Mouse (Mus musculus): ENCODE results near the gene Cdk6. TPM values are rescaled to one million over a fixed set of nuclear protein-coding genes. Genes with fewer than 3 reads are reported as not detected.

The Cdk6 gene
- polyA plus RNA-seq, 1 experiment from 2014 or later, result 17.2 TPM

DNA sequence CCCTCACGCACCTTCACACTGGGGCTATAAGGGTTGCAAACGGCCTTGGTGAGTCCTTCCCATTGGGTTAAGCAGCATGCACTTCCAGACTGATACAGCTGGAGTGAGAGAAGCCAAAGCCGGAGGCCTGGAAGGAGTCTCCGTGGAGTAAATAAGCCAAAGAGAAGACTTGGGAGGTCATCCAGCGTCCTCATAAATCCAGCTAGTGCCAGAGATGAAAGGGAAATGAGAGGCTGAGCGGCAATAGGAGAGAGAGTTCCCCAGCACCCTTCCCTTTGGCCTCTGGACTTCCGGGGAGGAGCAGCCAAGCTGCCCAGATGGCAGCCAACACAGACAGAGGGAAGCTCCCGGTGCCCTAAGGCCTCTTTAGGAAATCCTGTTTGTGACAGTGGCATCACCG is 149.8 kb downstream of the Cdk6 start:
- WGBS, result 89% methylated on average over 9 of the region's 9 CpGs
- Histone ChIP-seq H3K4me2 (ENCODE audit: low read length) (no peak overlapping the region), H3K9me3 (replicated peaks; ENCODE audit: control insufficient read depth, low read length) (no peaks in the 10 kb centered on the region), H3K9ac (ENCODE audit: low read length) (no peak overlapping the region), H3K4me3 (ENCODE audit: low read depth, low read length) (no peak overlapping the region), H3K27me3 (replicated peaks; ENCODE audit: control insufficient read depth, insufficient read depth, low read length) (no peaks in the 10 kb centered on the region), H3K27ac (ENCODE audit: low read depth, low read length) (no peak overlapping the region), H3K4me1 (ENCODE audit: control insufficient read depth, insufficient read depth, low read length) (no peaks in the 10 kb centered on the region), H3K36me3 (ENCODE audit: control insufficient read depth, insufficient read depth, low read length) (no peaks in the 10 kb centered on the region)
- DNase-seq (ENCODE audit: low spot score), result no peak
- no peak for ATAC-seq

DNA sequence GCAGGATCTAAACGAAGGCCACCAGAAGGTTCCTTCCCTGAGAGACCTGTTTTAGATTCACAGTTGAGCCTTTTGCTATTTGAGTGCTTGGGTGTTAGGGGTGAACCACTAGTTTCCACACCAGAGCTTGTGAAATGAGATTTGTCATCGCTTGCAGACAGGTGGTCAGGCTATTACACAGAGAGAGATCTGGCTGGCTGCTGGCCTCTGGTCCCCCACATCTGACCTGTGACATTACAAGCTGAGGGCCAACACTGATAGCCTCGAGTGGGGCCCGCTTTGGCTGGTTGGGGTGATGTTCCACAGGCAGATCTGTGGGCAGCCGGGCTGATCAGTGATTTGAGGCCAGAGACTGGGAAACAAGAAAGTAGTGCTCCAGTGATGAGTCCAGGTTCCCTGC is 150.6 kb downstream of the Cdk6 start:
- Histone ChIP-seq H3K27ac (ENCODE audit: low read depth, low read length) (no peak overlapping the region), H3K27me3 (replicated peaks; ENCODE audit: control insufficient read depth, insufficient read depth, low read length) (no peaks in the 10 kb centered on the region), H3K9me3 (replicated peaks; ENCODE audit: control insufficient read depth, low read length) (no peaks in the 10 kb centered on the region), H3K4me3 (ENCODE audit: low read depth, low read length) (no peak overlapping the region), H3K4me1 (ENCODE audit: control insufficient read depth, insufficient read depth, low read length) (no peaks in the 10 kb centered on the region), H3K4me2 (ENCODE audit: low read length) (no peak overlapping the region), H3K9ac (ENCODE audit: low read length) (no peak overlapping the region), H3K36me3 (ENCODE audit: control insufficient read depth, insufficient read depth, low read length) (no peaks in the 10 kb centered on the region)
- no peak for ATAC-seq
- WGBS, result 88% methylated on average over 5 of the region's 5 CpGs
- DNase-seq (ENCODE audit: low spot score), result no peak

DNA sequence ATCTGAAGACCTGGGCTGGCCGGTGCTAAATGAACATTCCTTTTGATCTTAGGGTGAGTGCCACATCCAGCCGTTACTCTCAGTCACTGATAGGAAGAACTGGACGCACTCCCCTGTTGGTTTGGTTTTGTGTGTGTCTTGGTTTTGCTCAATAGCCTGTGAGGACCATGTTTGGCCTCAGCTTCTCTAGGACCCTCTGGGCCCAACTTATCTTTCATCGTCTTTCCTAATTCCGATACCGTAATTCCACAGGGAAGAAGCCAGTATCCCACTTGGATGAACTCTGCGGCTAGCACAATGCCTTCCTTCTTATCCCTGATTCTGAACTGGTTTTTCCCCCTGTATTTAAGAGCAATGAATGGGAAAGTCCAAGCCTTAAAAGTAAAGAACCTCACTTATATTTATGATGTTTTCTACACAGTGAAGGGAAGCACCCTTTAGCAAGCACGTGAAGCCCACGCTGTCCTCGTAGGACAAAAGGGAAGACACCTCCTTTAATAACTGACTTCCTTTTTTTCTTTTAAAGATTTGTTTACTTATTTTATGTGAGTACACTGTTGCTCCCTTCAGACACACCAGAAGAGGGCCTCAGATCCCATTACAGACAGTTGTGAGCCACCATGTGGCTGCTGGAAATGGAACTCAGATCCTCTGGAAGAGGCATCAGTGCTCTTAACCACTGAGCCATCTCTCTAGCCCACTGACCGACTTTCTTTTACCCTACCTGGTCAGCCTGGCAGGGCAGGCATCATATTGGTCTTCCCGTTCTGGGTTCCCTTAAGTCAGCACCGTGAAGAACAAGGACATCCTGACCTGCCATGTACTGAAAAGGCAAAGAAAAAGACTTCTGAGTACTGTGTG is 151.7 kb downstream of the Cdk6 start:
- H3K4me3 ChIP-seq (ENCODE audit: low read depth, low read length), result no peak overlapping the region
- DNase-seq (ENCODE audit: low spot score) (no peak), ATAC-seq (no peak)
- no peak overlapping the region for H3K9ac ChIP-seq (ENCODE audit: low read length)
- H3K9me3 ChIP-seq (replicated peaks; ENCODE audit: control insufficient read depth, low read length), result no peaks in the 10 kb centered on the region
- H3K27me3 ChIP-seq (replicated peaks; ENCODE audit: control insufficient read depth, insufficient read depth, low read length), result no peaks in the 10 kb centered on the region
- H3K4me2 ChIP-seq (ENCODE audit: low read length), result no peak overlapping the region
- no peak overlapping the region for H3K27ac ChIP-seq (ENCODE audit: low read depth, low read length)
- WGBS, result 95% methylated on average over 13 of the region's 13 CpGs
- no peaks in the 10 kb centered on the region for H3K4me1 ChIP-seq (ENCODE audit: control insufficient read depth, insufficient read depth, low read length)
- H3K36me3 ChIP-seq (ENCODE audit: control insufficient read depth, insufficient read depth, low read length), result no peaks in the 10 kb centered on the region

DNA sequence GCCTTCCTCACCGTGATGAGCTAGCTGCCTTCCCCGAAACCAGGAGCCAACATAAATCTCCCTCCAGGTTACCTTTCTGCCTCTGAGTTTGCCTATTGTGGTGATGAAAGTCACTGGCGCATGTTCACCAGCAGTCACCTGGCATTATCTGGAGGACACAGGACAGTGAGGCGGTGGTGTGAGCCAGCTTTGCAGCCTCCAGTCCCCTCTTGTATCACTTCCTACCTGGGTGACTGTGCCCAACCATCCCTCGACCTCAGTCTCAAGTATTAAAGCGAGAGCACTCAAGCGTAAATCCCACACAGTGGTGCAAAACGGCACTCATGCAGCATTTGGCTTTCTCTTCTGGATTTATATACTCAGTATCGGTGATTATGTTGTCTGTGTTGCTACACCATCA is 152.7 kb downstream of the Cdk6 start:
- Histone ChIP-seq H3K4me1 (ENCODE audit: control insufficient read depth, insufficient read depth, low read length) (no peaks in the 10 kb centered on the region), H3K36me3 (ENCODE audit: control insufficient read depth, insufficient read depth, low read length) (no peaks in the 10 kb centered on the region), H3K27ac (ENCODE audit: low read depth, low read length) (no peak overlapping the region), H3K4me3 (ENCODE audit: low read depth, low read length) (no peak overlapping the region), H3K9me3 (replicated peaks; ENCODE audit: control insufficient read depth, low read length) (no peaks in the 10 kb centered on the region), H3K27me3 (replicated peaks; ENCODE audit: control insufficient read depth, insufficient read depth, low read length) (no peaks in the 10 kb centered on the region), H3K9ac (ENCODE audit: low read length) (no peak overlapping the region), H3K4me2 (ENCODE audit: low read length) (no peak overlapping the region)
- WGBS, result 90% methylated on average over 9 of the region's 9 CpGs
- no peak for DNase-seq (ENCODE audit: low spot score)
- no peak for ATAC-seq

DNA sequence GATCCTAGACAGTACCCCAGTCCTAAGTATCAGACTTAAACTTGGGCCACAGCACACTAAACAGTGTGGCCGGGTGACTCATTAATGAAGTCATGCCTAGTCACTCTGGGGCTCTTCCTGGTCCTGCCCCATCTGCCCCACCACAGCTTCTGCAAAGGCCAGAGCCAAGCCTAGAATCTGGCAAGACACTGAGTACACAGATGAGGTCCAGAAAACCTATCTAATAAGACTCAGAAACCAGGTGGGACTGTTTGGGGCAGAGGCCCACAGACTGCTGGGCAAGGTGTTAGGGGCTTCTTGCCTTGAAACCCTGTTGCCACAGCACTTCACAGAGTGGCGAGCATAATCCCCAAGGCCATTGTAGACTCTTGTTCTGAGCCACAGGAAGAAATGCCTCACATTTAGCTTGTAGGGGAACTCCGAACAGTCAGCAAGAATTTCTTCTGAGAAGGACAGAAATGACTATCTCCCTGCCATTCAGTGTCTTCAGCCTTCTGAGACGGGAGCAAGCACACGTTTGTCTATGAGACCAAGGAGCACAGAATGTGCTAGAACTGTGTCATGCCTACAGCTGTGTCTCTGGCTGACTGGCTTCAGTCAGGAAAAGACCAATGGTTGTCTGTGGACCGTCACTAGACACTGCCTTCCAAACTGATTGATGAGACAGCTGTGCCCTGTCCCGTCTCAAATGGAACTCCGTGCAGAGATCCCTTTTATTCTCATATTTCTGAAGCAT is 153.3 kb downstream of the Cdk6 start:
- ATAC-seq, result no peak
- H3K4me1 ChIP-seq (ENCODE audit: control insufficient read depth, insufficient read depth, low read length), result no peaks in the 10 kb centered on the region
- WGBS, result 87% methylated on average over 8 of the region's 8 CpGs
- no peak overlapping the region for H3K9ac ChIP-seq (ENCODE audit: low read length)
- H3K4me2 ChIP-seq (ENCODE audit: low read length), result no peak overlapping the region
- no peak overlapping the region for H3K4me3 ChIP-seq (ENCODE audit: low read depth, low read length)
- H3K27me3 ChIP-seq (replicated peaks; ENCODE audit: control insufficient read depth, insufficient read depth, low read length), result no peaks in the 10 kb centered on the region
- DNase-seq (ENCODE audit: low spot score), result no peak
- H3K9me3 ChIP-seq (replicated peaks; ENCODE audit: control insufficient read depth, low read length), result no peaks in the 10 kb centered on the region
- no peak overlapping the region for H3K27ac ChIP-seq (ENCODE audit: low read depth, low read length)
- H3K36me3 ChIP-seq (ENCODE audit: control insufficient read depth, insufficient read depth, low read length), result no peaks in the 10 kb centered on the region

DNA sequence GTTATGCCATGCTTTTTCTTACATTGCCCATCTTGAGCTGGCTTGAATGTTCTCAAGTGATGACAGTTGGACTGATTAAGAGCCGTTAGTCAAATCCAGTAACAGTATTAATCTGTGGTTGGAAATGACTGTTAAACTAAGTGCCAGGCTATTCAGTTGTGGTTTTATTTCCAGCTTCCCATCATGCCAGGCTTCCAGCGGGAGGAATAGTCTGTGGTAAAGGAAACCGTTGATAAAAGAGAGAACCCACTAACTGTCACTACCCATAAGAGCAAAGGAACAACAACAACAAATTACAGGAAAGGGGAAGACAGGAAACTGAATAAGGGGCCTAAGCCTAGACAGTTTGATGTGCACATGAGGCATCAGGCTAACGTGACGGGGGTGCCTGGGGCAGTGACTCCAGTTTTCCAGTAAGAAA is 156.2 kb downstream of the Cdk6 start:
- Histone ChIP-seq H3K4me2 (ENCODE audit: low read length) (no peak overlapping the region), H3K36me3 (ENCODE audit: control insufficient read depth, insufficient read depth, low read length) (no peaks in the 10 kb centered on the region), H3K4me1 (ENCODE audit: control insufficient read depth, insufficient read depth, low read length) (no peaks in the 10 kb centered on the region), H3K9ac (ENCODE audit: low read length) (no peak overlapping the region), H3K9me3 (replicated peaks; ENCODE audit: control insufficient read depth, low read length) (no peaks in the 10 kb centered on the region), H3K27ac (ENCODE audit: low read depth, low read length) (no peak overlapping the region), H3K4me3 (ENCODE audit: low read depth, low read length) (no peak overlapping the region), H3K27me3 (replicated peaks; ENCODE audit: control insufficient read depth, insufficient read depth, low read length) (no peaks in the 10 kb centered on the region)
- no peak for ATAC-seq
- 79% methylated on average over 5 of the region's 5 CpGs for WGBS
- DNase-seq (ENCODE audit: low spot score), result no peak

DNA sequence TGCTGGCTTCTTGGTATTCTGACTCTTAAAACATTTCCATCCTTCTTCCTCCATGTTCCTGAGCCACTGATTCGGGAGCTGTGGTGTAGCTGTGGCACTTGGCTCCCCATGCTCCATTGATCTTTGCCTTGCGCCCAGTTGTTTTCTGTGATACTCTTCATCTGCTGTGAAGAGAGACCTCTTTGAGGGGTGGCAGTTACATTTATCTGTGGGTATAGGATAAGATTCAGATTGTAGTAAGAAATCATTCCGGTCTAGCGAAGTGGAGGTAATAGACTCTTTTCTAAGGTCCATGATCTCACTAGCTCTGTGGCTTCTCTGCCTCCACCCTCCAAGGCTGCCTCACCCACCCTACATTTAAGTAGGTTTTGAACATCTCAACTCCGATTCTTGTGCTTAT is 159.0 kb downstream of the Cdk6 start:
- Histone ChIP-seq H3K36me3 (ENCODE audit: control insufficient read depth, insufficient read depth, low read length) (no peaks in the 10 kb centered on the region), H3K9me3 (replicated peaks; ENCODE audit: control insufficient read depth, low read length) (no peaks in the 10 kb centered on the region), H3K27ac (ENCODE audit: low read depth, low read length) (no peak overlapping the region), H3K4me2 (ENCODE audit: low read length) (no peak overlapping the region), H3K4me3 (ENCODE audit: low read depth, low read length) (no peak overlapping the region), H3K27me3 (replicated peaks; ENCODE audit: control insufficient read depth, insufficient read depth, low read length) (no peaks in the 10 kb centered on the region), H3K4me1 (ENCODE audit: control insufficient read depth, insufficient read depth, low read length) (no peaks in the 10 kb centered on the region), H3K9ac (ENCODE audit: low read length) (no peak overlapping the region)
- ATAC-seq (no peak), DNase-seq (ENCODE audit: low spot score) (no peak)
- WGBS, result 92% methylated on average over 5 of the region's 5 CpGs

DNA sequence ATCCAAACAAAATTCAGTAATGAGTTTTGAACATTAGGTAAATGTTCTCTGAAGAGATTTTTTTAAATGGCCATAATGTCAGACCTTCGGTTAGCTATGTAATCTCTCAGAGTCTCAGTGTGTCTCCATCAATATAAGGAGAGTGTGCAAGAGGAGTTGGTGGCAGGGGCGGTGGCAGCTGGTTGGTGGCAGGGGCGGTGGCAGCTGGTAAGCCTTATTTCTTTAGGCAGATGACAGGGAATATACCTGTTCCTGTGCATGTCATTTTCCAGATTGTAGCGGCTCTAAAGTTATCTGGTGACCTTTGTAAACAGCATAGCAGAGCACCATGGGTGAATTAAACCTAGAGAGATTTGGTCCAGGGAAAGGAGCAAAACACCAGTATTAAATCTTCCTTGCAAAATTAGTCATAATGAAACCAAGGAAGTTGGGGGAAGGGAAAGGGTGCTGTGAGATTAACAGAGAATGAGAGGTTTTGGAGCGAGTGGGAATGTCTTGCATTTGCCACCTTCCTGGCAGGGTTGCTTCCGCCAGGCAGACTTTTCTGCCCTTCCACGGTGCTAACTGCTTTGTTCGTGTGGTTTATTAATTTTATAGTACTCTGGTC is 159.8 kb downstream of the Cdk6 start:
- 83% methylated on average over 8 of the region's 8 CpGs for whole genome bisulfite sequencing
- DNase-seq (ENCODE audit: low spot score) (no peak), ATAC-seq (no peak)
- Histone ChIP-seq H3K4me2 (ENCODE audit: low read length) (no peak overlapping the region), H3K27ac (ENCODE audit: low read depth, low read length) (no peak overlapping the region), H3K4me1 (ENCODE audit: control insufficient read depth, insufficient read depth, low read length) (no peaks in the 10 kb centered on the region), H3K36me3 (ENCODE audit: control insufficient read depth, insufficient read depth, low read length) (no peaks in the 10 kb centered on the region), H3K9me3 (replicated peaks; ENCODE audit: control insufficient read depth, low read length) (no peaks in the 10 kb centered on the region), H3K4me3 (ENCODE audit: low read depth, low read length) (no peak overlapping the region), H3K27me3 (replicated peaks; ENCODE audit: control insufficient read depth, insufficient read depth, low read length) (no peaks in the 10 kb centered on the region), H3K9ac (ENCODE audit: low read length) (no peak overlapping the region)

DNA sequence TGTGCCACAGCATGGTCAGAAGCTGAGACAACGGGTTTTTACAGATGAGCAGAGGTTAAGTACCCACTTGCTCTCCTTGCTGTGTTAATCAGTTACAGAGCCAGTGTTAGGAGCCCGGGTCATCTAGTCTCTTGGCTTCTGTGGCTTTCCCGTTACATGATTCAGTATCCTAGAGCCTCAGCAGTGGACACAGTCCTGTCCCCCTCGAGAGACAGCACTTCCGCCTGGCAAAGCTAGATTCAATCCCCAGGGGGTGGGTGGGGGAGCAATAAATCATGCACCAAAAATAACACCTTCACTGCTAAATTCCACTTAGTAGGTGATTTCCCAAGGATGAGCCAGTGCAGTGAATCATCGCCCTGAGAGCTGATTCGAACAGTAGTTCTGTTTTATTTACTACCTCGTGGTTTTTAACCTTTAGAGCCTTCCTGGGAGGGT is 160.3 kb downstream of the Cdk6 start:
- no peak overlapping the region for H3K4me2 ChIP-seq (ENCODE audit: low read length)
- no peaks in the 10 kb centered on the region for H3K4me1 ChIP-seq (ENCODE audit: control insufficient read depth, insufficient read depth, low read length)
- H3K27me3 ChIP-seq (replicated peaks; ENCODE audit: control insufficient read depth, insufficient read depth, low read length), result no peaks in the 10 kb centered on the region
- 70% methylated on average over 8 of the region's 8 CpGs for WGBS
- no peaks in the 10 kb centered on the region for H3K36me3 ChIP-seq (ENCODE audit: control insufficient read depth, insufficient read depth, low read length)
- ATAC-seq (no peak), DNase-seq (ENCODE audit: low spot score) (no peak)
- H3K4me3 ChIP-seq (ENCODE audit: low read depth, low read length), result no peak overlapping the region
- H3K9ac ChIP-seq (ENCODE audit: low read length), result no peak overlapping the region
- H3K9me3 ChIP-seq (replicated peaks; ENCODE audit: control insufficient read depth, low read length), result no peaks in the 10 kb centered on the region
- no peak overlapping the region for H3K27ac ChIP-seq (ENCODE audit: low read depth, low read length)

All from forebrain, embryonic 14.5 days (tissue).